Mouse (Mus musculus) gastrocnemius, postnatal 4 days (tissue): Measurements from ENCODE around the gene Gpr141. TPM values are rescaled to one million over a fixed set of nuclear protein-coding genes. Genes with fewer than 3 reads are reported as not detected.

ENCODE experiments used
- DNase-seq, 2 experiments: peaks; one replicate each; pipeline ENCODE4 v3.0.0; 2021 to 2022; ENCODE audit warnings: low spot score in 2 of 2, mixed read lengths in 2 of 2
- total RNA-seq, 2 experiments: library from RNA; stranded (reverse); gene quantifications; 2 replicates each; pipeline ENCODE4 v1.2.3; 2021

Gpr141 gene
- total RNA-seq, 2 experiments from 2014 or later: 0.29 to 0.32 TPM

DNA sequence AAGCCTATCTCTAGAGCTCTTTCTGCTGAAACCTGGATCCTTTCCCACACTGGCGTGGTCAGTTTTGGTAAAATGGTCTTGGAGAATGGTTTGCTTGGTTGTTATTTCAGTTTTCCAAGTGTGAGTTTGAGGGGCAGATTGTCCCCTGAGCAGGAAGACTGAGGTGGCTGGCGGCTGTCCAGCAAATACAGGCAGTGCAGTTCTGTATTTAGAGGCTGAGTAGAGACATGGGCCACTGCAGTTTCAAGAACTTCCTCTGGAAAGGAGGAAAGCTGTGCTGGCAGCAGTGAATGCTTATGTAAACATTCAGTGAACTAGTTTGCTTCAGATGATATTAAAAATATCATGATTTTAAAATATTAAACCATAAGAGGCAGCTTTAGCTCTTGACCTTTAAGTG is 93.2 kb downstream of the Gpr141 start:
- DNase-seq: no peak

DNA sequence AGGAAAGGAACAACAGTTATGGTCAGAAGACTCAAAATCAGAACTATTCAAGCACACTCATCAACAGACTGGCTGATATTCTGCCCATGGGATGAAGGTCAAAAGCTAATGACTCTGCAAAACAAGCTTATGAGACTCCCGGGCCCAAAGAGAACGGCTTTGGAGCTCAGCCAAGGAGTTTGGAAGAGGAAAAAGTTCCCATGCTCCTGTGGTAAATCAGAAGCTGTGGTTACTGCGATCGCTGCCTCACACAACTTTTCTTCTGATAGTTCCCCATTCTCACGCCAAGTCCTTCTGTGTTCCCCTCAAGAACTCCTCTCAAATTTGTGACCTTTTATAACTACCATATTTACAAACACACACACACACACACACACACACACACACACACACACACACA is 105.1 kb downstream of the Gpr141 start:
- DNase-seq: peak in 1 of 2 experiments; percentile 18

DNA sequence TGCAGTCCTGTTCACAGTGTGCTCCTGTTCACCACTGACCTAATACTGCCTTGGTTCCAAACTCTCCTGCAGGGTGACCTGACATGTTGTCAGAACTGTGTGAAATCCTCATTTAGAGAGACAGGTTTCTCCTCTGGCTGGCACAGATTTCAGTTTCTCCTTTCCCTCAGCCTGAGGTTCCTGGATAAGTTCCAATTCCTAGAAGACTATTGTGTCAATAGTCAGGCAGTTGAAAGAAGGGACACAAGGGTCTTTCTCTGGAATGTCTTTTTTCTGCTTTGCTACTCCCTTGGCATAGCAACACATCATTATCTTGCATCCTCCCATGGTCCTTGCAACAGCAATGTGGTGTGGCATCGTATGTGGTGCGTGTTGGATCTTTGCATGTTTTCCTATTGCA is 106.9 kb downstream of the Gpr141 start:
- no peak for DNase-seq

DNA sequence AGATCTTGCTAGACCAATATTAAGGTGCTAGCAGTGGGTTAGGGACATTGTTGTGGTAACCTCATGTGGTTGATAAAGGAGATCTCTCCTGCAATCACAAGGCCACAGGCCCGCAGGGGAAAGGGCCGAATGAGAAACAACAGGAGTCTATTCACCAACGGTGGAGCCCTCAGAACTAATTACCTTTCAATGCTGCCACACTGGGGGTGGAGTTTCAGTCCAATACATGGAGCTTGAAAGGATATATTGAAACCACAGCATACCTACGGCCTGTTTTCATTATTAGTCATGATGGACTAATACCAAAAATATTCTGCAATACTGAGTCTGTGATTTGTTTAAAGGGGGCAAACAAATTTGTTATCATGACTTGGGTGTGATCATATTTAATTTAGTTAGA is 120.3 kb downstream of the Gpr141 start:
- DNase-seq: no peak

DNA sequence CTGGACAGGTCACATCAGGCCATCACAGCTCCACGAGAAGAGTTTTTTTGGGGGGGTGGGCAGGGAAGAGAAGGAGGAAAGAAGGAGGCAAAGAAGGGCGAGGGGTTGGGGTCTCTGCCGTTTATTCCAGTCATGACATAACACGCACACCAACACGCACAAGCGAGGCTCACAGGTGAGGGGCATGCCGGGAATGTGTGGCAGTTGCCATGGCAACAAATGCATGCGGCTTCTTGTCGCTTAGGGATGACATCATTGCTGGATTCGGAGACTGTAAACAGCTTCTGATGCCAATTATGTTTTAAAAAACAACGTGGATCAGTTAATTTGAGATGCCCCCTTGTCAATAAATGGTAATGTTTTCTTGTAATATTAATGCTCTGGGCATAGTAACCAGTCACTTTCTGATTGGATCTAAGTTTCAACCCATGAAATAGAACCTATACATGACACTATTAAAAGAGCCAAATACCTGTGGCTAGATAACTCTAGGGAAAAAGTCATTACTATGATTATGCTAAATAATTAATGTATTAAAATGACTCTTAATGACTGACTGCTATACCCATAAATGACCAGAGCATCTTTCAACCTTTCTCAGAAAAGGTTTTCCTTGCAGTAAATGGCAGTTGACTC is 122.5 kb downstream of the Gpr141 start:
- no peak for DNase-seq

DNA sequence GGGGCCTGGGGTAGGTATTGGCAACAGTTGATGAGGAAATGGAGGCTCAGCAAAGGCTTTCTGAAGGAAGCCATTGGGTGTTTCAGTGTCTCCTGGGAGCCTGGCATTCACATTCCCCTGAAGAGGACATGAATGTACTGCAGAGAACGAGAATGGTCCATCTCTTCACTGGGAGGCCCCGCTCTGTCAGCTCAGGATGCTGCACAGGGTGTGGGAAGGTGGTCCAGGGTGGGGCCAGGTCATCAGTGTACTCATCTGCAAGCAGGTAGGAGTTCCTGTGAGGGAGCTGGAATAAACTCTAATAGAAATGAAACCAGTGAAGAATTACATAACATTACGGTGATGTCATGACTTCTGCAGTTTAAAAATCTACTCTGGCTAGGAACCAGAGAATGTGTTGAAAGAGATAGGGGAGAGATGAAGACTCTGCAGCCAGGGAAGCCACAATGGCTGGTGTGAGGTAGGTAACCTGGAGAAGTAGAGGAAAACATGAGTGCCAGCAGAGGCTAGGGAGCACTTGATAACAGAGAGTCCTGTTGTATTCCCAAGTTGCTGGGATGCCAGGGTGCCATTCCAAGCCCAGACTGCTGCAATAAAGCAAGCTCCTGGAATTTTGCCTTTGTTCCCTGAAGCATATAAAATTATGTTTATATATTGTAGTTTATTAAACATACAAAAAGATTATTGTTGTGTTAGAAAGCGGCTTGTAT is 123.2 kb downstream of the Gpr141 start:
- DNase-seq: no peak

Other genes with a start within 250 kb of the Gpr141 start
- gene Epdr1, start 204.3 kb downstream of the Gpr141 start, total RNA-seq: 10 to 100 TPM; 35.9 to 44.4 TPM
- 10 to 100 TPM; 44.5 to 45.8 TPM for gene Sfrp4, start 201.2 kb downstream of the Gpr141 start, total RNA-seq
- not detected for gene Nme8, start 126.5 kb downstream of the Gpr141 start, total RNA-seq